Mouse (Mus musculus) MEL (cell line): Measurements from ENCODE around the gene Ehd2. TPM values are rescaled to one million over a fixed set of nuclear protein-coding genes. Genes with fewer than 3 reads are reported as not detected.
A peak's percentile ranks its signal among the peaks of the same experiment; 100 is the strongest.

Source experiments
- DNase-seq: peaks from one replicate; pipeline ENCODE4 v3.0.0; 2011; ENCODE audit warnings: low read depth, low spot score
- H3K27ac ChIP-seq: 2 replicates; pipeline ENCODE4 v1.5.1; 2012; ENCODE audit warnings: low read depth, mild to moderate bottlenecking, control low read depth, low read length, moderate library complexity; ENCODE audit not compliant: control insufficient read depth
- H3K27me3 ChIP-seq, 2 experiments: fragments of 150-350 bp in 1 of 2; sonication (generic) in 1 of 2; 2 replicates each; pipeline ENCODE4 v1.6.1; 2012; ENCODE audit warnings: low read length in 2 of 2, mild to moderate bottlenecking in 2 of 2, improper control_type of control experiment in 1 of 2, moderate library complexity in 1 of 2; ENCODE audit not compliant: insufficient read depth in 2 of 2, control insufficient read depth in 1 of 2
- H3K36me3 ChIP-seq, 2 experiments: 2 replicates each; pipeline ENCODE4 v1.6.1; 2012 to 2014; ENCODE audit warnings: low read length in 2 of 2, improper control_type of control experiment in 1 of 2, inconsistent platforms in 1 of 2, mild to moderate bottlenecking in 1 of 2; ENCODE audit not compliant: insufficient read depth in 2 of 2, control insufficient read depth in 1 of 2
- H3K4me1 ChIP-seq, 2 experiments: fragments of 150-350 bp in 1 of 2; sonication (generic) in 1 of 2; 2 replicates each; pipeline ENCODE4 v1.6.1; 2012; ENCODE audit warnings: low read length in 2 of 2, improper control_type of control experiment in 1 of 2, mild to moderate bottlenecking in 1 of 2; ENCODE audit not compliant: insufficient read depth in 2 of 2, control insufficient read depth in 1 of 2
- H3K4me3 ChIP-seq, 2 experiments: fragments of 150-350 bp in 1 of 2; sonication (generic) in 1 of 2; 2 replicates each; pipeline ENCODE4 v1.5.1; 2012; ENCODE audit warnings: low read depth in 2 of 2, low read length in 2 of 2, mild to moderate bottlenecking in 2 of 2, moderate library complexity in 2 of 2, control low read depth in 1 of 2, improper control_type of control experiment in 1 of 2; ENCODE audit not compliant: control insufficient read depth in 1 of 2, insufficient read depth in 1 of 2
- H3K79me2 ChIP-seq: 2 replicates; pipeline ENCODE4 v1.6.1; 2012; ENCODE audit warnings: mild to moderate bottlenecking, low read length, moderate library complexity; ENCODE audit not compliant: control insufficient read depth, poor library complexity, insufficient read depth
- H3K9ac ChIP-seq: 2 replicates; pipeline ENCODE4 v1.6.1; 2012; ENCODE audit warnings: low read depth, mild to moderate bottlenecking, control low read depth, low read length, moderate library complexity; ENCODE audit not compliant: control insufficient read depth, poor library complexity, severe bottlenecking
- H3K9me3 ChIP-seq: fragments of 150-350 bp; sonication (generic); replicated peaks from 2 replicates; pipeline ENCODE4 v1.6.1; 2012; ENCODE audit warnings: mild to moderate bottlenecking, low read length, improper control_type of control experiment, moderate library complexity; ENCODE audit not compliant: insufficient read depth
- CHD1 ChIP-seq: IDR thresholded peaks from 2 replicates; pipeline ENCODE4 v1.6.1; 2012; ENCODE audit warnings: low read depth, mild to moderate bottlenecking, inconsistent platforms, low read length, improper control_type of control experiment
- CTCF ChIP-seq, 3 experiments: IDR thresholded peaks in 2 of 3; conservative IDR thresholded peaks in 1 of 3; 2 replicates each; pipeline ENCODE4 v1.5.1; 2011 to 2012; ENCODE audit warnings: low read length in 3 of 3, low read depth in 2 of 3, mild to moderate bottlenecking in 2 of 3, improper control_type of control experiment in 1 of 3, inconsistent platforms in 1 of 3, mixed read lengths in 1 of 3, moderate library complexity in 1 of 3; ENCODE audit not compliant: control insufficient read depth in 1 of 3, insufficient read depth in 1 of 3, poor library complexity in 1 of 3, severe bottlenecking in 1 of 3
- E2F4 ChIP-seq: IDR thresholded peaks from 2 replicates; pipeline ENCODE4 v1.6.1; 2011; ENCODE audit warnings: low read depth, low read length, improper control_type of control experiment, borderline replicate concordance
- ELF1 ChIP-seq: IDR thresholded peaks from 2 replicates; pipeline ENCODE4 v1.6.1; 2014; ENCODE audit warnings: low read depth, mild to moderate bottlenecking, inconsistent platforms, low read length, improper control_type of control experiment, moderate library complexity
- EP300 ChIP-seq, 2 experiments: IDR thresholded peaks; 2 replicates each; pipeline ENCODE4 v1.6.1; 2011; ENCODE audit warnings: improper control_type of control experiment in 2 of 2, low read length in 2 of 2, low read depth in 1 of 2, mild to moderate bottlenecking in 1 of 2
- GATA1 ChIP-seq: IDR thresholded peaks from 2 replicates; pipeline ENCODE4 v1.6.1; 2011; ENCODE audit warnings: low read depth, low read length, improper control_type of control experiment
- JUND ChIP-seq: IDR thresholded peaks from 2 replicates; pipeline ENCODE4 v1.6.1; 2011; ENCODE audit warnings: low read depth, mild to moderate bottlenecking, improper control_type of control experiment, low read length
- KAT2A ChIP-seq: conservative IDR thresholded peaks from 2 replicates; pipeline ENCODE4 v1.6.1; 2012; ENCODE audit warnings: low read depth, low read length, improper control_type of control experiment, inconsistent platforms
- MAX ChIP-seq: IDR thresholded peaks from 2 replicates; pipeline ENCODE4 v1.6.1; 2011; ENCODE audit warnings: low read length, improper control_type of control experiment
- MEF2A ChIP-seq: IDR thresholded peaks from 2 replicates; pipeline ENCODE4 v1.6.1; 2014; ENCODE audit warnings: low read depth, mild to moderate bottlenecking, inconsistent platforms, low read length, improper control_type of control experiment; ENCODE audit not compliant: poor library complexity, insufficient replicate concordance, severe bottlenecking; ENCODE audit errors: extremely low read depth
- NRF1 ChIP-seq: IDR thresholded peaks from 2 replicates; pipeline ENCODE4 v1.6.1; 2014; ENCODE audit warnings: low read depth, mild to moderate bottlenecking, inconsistent platforms, low read length, improper control_type of control experiment, moderate library complexity; ENCODE audit not compliant: poor library complexity, insufficient read depth, severe bottlenecking
- POLR2AphosphoS2 ChIP-seq: IDR thresholded peaks from 2 replicates; pipeline ENCODE4 v1.6.1; 2011; ENCODE audit warnings: low read length, improper control_type of control experiment
- POLR2AphosphoS5 ChIP-seq: IDR thresholded peaks from 2 replicates; pipeline ENCODE4 v1.6.1; 2012; ENCODE audit warnings: low read depth, borderline replicate concordance, mild to moderate bottlenecking, inconsistent platforms, low read length, moderate library complexity, mixed read lengths
- TCF12 ChIP-seq: IDR thresholded peaks from 2 replicates; pipeline ENCODE4 v1.6.1; 2014; ENCODE audit warnings: low read depth, mild to moderate bottlenecking, inconsistent platforms, low read length, improper control_type of control experiment, moderate library complexity
- USF1 ChIP-seq: IDR thresholded peaks from 2 replicates; pipeline ENCODE4 v1.6.1; 2014; ENCODE audit warnings: low read depth, mild to moderate bottlenecking, inconsistent platforms, low read length, improper control_type of control experiment, moderate library complexity
- ZKSCAN1 ChIP-seq: IDR thresholded peaks from 2 replicates; pipeline ENCODE4 v1.6.1; 2012; ENCODE audit warnings: low read depth, mild to moderate bottlenecking, inconsistent platforms, low read length, improper control_type of control experiment, moderate library complexity
- ZMIZ1 ChIP-seq: IDR thresholded peaks from 2 replicates; pipeline ENCODE4 v1.6.1; 2012; ENCODE audit warnings: low read depth, mild to moderate bottlenecking, inconsistent platforms, low read length, improper control_type of control experiment, moderate library complexity
- ZNF384 ChIP-seq: IDR thresholded peaks from 2 replicates; pipeline ENCODE4 v1.6.1; 2012; ENCODE audit warnings: low read depth, mild to moderate bottlenecking, inconsistent platforms, low read length, improper control_type of control experiment
- polyA plus RNA-seq, 2 experiments: library from polyadenylated mRNA; stranded (reverse) in 1 of 2; unstranded in 1 of 2; fragments of >175 nt in 1 of 2; fragments of >200 nt in 1 of 2; gene quantifications; 2 replicates each; pipeline versions ENCODE4 v1.2.1 to v1.2.4; 2012; ENCODE audit warnings: low replicate concordance in 2 of 2, low read depth in 1 of 2; ENCODE audit not compliant: insufficient read length in 2 of 2, insufficient read depth in 1 of 2, missing spikeins in 1 of 2
- total RNA-seq: library from RNA; depleted of rRNA; stranded (reverse); fragments of 300-350 nt; gene quantifications from 2 replicates; pipeline ENCODE4 v1.2.3, GENCODE M21; 2012

Ehd2 gene
- total and polyA plus RNA-seq, 3 experiments = 3.2 to 6.2 TPM; not detected in 1

- peak; percentile 68 for DNase-seq
- no peaks in the 10 kb centered on the region for H3K27me3 ChIP-seq
- TF ChIP-seq JUND (no peak), CTCF (IDR thresholded peaks at IDR 0.05 in 2 of 3, conservative IDR thresholded peaks at IDR 0.05 in 1 of 3; ENCODE audit: control insufficient read depth in 1 of 3, insufficient read depth in 1 of 3, low read depth in 2 of 3, low read length in 3 of 3, poor library complexity in 1 of 3, severe bottlenecking in 1 of 3) (no peak), MAX (no peak), ZNF384 (no peak)
- peak overlapping the region; percentile 47; the same call in 1 of the 2 replicates for H3K27ac ChIP-seq
- no peaks in the 10 kb centered on the region for H3K79me2 ChIP-seq
- no peak overlapping the region for H3K4me3 ChIP-seq
- peaks cover 15 to 25% of the 10 kb centered on the region in 2 experiments for H3K4me1 ChIP-seq
- H3K9ac ChIP-seq = no peak overlapping the region
- H3K9me3 ChIP-seq = no peaks in the 10 kb centered on the region
- H3K36me3 ChIP-seq = peaks cover 0 to 20% of the 10 kb centered on the region in 2 experiments; a peak in 3 of 4 replicates
Observed at GRCm38 (mm10) chr7:16002171-16002570, 34.8 kb upstream of the Ehd2 start.

- H3K4me1 ChIP-seq = peaks cover 15 to 25% of the 10 kb centered on the region in 2 experiments
- no peaks in the 10 kb centered on the region for H3K27me3 ChIP-seq
- H3K36me3 ChIP-seq = peaks cover 0 to 20% of the 10 kb centered on the region in 2 experiments; a peak in 3 of 4 replicates
- TF ChIP-seq ELF1 = no peak
- no peak for TF ChIP-seq TCF12
- TF ChIP-seq CHD1 = no peak
- no peak for TF ChIP-seq ZKSCAN1
- TF ChIP-seq ZMIZ1 = no peak
- TF ChIP-seq POLR2AphosphoS5 = no peak
- no peak for TF ChIP-seq POLR2AphosphoS2
- no peak for TF ChIP-seq E2F4
- no peak for TF ChIP-seq ZNF384
- TF ChIP-seq KAT2A = no peak
- no peak for TF ChIP-seq GATA1
- TF ChIP-seq NRF1 = no peak
- no peak for TF ChIP-seq MEF2A
- no peak for TF ChIP-seq EP300 (IDR thresholded peaks at IDR 0.05; ENCODE audit: low read depth in 1 of 2, low read length in 2 of 2)
- TF ChIP-seq USF1 = no peak
- no peaks in the 10 kb centered on the region for H3K9me3 ChIP-seq
- no peak overlapping the region for H3K9ac ChIP-seq
- DNase-seq = peak; percentile 28
- no peak overlapping the region for H3K4me3 ChIP-seq
- H3K27ac ChIP-seq = no peak overlapping the region
- H3K79me2 ChIP-seq = no peaks in the 10 kb centered on the region
Observed at GRCm38 (mm10) chr7:16001691-16002090, 34.3 kb upstream of the Ehd2 start.
